22 mouse cellular contexts compared by ENCODE assay signal in genomic region chr11:115048259-115048658, GRCm38 (mm10). TPM values are rescaled to one million over a fixed set of nuclear protein-coding genes. Genes with fewer than 3 reads are reported as not detected.
A peak's percentile ranks its signal among the peaks of the same experiment; 100 is the strongest.
DNase-seq lines count a peak whose midpoint lies in the region.
"Had no signal": no experiment of that assay in that cellular context is flagged by ENCODE, and none has a peak within 500 bp of the region (broad histone marks: within the 10 kb centered on the region; RNA-seq: fewer than 3 reads in every experiment).

Cd300ld3 (minus strand) TSS chr11:115048409.

- no peak for DNase-seq in adrenal gland, adult 8-10 months
- DNase-seq in adrenal gland, postnatal 4 days (ENCODE audit: low spot score in 2 of 2), result no peak
- DNase-seq in heart, adult 18-20 months, result peak in 1 of 2 experiments; percentile 30
- DNase-seq in heart, adult 8-10 months (ENCODE audit: low spot score), result no peak
- DNase-seq in urinary bladder, adult 2 months (ENCODE audit: low spot score), result no peak
- DNase-seq in urinary bladder, postnatal 36 days (ENCODE audit: low spot score in 2 of 2), result no peak
- peak; percentile 39 for DNase-seq in skeletal muscle tissue, adult 2 months (ENCODE audit: low read depth, low spot score)
- DNase-seq in embryo, embryonic 10 days (ENCODE audit: low spot score), result no peak
- DNase-seq: lung, postnatal 10 days; thymus, adult 18-20 months had no signal

RNA-seq across cellular contexts. Expression of gene Cd300ld3, which starts in this region (rescaled TPM):
- total RNA-seq in adrenal gland, adult 8-10 months (2022), result 10 to 100 TPM in 3 of 4 experiments, 1 to 10 TPM in 1; 9.5 to 18.1 (median 12.1) TPM
- total RNA-seq in adrenal gland, postnatal 4 days (2021), result 1 to 10 TPM; 4.8 TPM
- 10 to 100 TPM; 11.4 TPM for total RNA-seq in heart, adult 18-20 months (2021)
- 1 to 10 TPM; 4.6 to 9.1 (median 7.4) TPM for total RNA-seq in heart, adult 8-10 months (2022)
- polyA plus RNA-seq in urinary bladder, adult 2 months (2012; rRNA removed), result 16.9 and 17.1 TPM in 2 replicates
- total RNA-seq: hematopoietic stem cell, adult 5-6 weeks; hindbrain, postnatal 0 days; left cerebral cortex, postnatal 14 days had no signal
- polyA plus RNA-seq: embryonic facial prominence, embryonic 11.5 days; forebrain, embryonic 12.5 days; heart, embryonic 16.5 days; hindbrain, postnatal 0 days; intestine, postnatal 0 days; kidney, postnatal 0 days; liver, embryonic 16.5 days; midbrain, embryonic 11.5 days; neural tube, embryonic 12.5 days; stomach, embryonic 15.5 days had no signal
